Mouse (Mus musculus): ENCODE measurements around the gene Armc8. TPM values are rescaled to one million over a fixed set of nuclear protein-coding genes. Genes with fewer than 3 reads are reported as not detected.

The Armc8 gene
- total and polyA plus RNA-seq, 2 experiments from 2014 or later = 18.5 to 22.5 TPM

GRCm38 (mm10) chr9:99437781-99438565, 130.7 kb downstream of the Armc8 start:
- no peaks in the 10 kb centered on the region for H3K9me3 ChIP-seq (replicated peaks; ENCODE audit: control insufficient read depth, low read length)
- peaks cover 11% of the 10 kb centered on the region; the same call in 1 of the 2 replicates for H3K27me3 ChIP-seq (ENCODE audit: control insufficient read depth, insufficient read depth, low read length)
- WGBS = 74% methylated on average over 12 of the region's 12 CpGs
- ATAC-seq (ENCODE audit: insufficient read depth, low read depth) = no peak
- no peak overlapping the region for H3K4me3 ChIP-seq (ENCODE audit: low read depth, low read length)
- no peak overlapping the region for H3K9ac ChIP-seq (replicated peaks; ENCODE audit: low read depth, low read length)
- TF ChIP-seq CTCF (IDR thresholded peaks at IDR 0.05; ENCODE audit: low read depth) = no peak
- no peak for TF ChIP-seq EP300 (IDR thresholded peaks at IDR 0.05; ENCODE audit: low read depth)
- H3K27ac ChIP-seq (ENCODE audit: low read depth) = no peak overlapping the region
- H3K36me3 ChIP-seq (replicated peaks; ENCODE audit: control insufficient read depth, insufficient read depth, low read length) = no peaks in the 10 kb centered on the region
- no peak for DNase-seq (ENCODE audit: low spot score)
- peaks cover 5% of the 10 kb centered on the region; the same call in 1 of the 2 replicates for H3K4me1 ChIP-seq (ENCODE audit: control insufficient read depth, insufficient read depth)
- H3K4me2 ChIP-seq (ENCODE audit: low read depth, low read length) = peak overlapping the region; percentile 94; the same call in 1 of the 2 replicates

- TF ChIP-seq CTCF (IDR thresholded peaks at IDR 0.05; ENCODE audit: low read depth) = no peak
- TF ChIP-seq EP300 (IDR thresholded peaks at IDR 0.05; ENCODE audit: low read depth) = no peak
- DNase-seq (ENCODE audit: low spot score) = peak; percentile 15
- peak; percentile 5; the same call in 1 of the 2 replicates for ATAC-seq (ENCODE audit: insufficient read depth, low read depth)
- peak within 1 kb of the TSS; percentile 84 for H3K9ac ChIP-seq (replicated peaks; ENCODE audit: low read depth, low read length)
- H3K36me3 ChIP-seq (replicated peaks; ENCODE audit: control insufficient read depth, insufficient read depth, low read length) = no peaks in the 10 kb centered on the region
- H3K9me3 ChIP-seq (replicated peaks; ENCODE audit: control insufficient read depth, low read length) = no peaks in the 10 kb centered on the region
- H3K27me3 ChIP-seq (ENCODE audit: control insufficient read depth, insufficient read depth, low read length) = peaks cover 11% of the 10 kb centered on the region; the same call in 1 of the 2 replicates
- peaks cover 5% of the 10 kb centered on the region; the same call in 1 of the 2 replicates for H3K4me1 ChIP-seq (ENCODE audit: control insufficient read depth, insufficient read depth)
- H3K4me2 ChIP-seq (ENCODE audit: low read depth, low read length) = peak within 1 kb of the TSS; percentile 94
- peak within 1 kb of the TSS; percentile 86 for H3K27ac ChIP-seq (ENCODE audit: low read depth)
- WGBS = 16% methylated on average over 27 of the region's 27 CpGs
- H3K4me3 ChIP-seq (ENCODE audit: low read depth, low read length) = peak within 1 kb of the TSS; percentile 71
These were observed 131.5 kb downstream of the Armc8 start, which contains the start of gene Mras for GRCm38 (mm10) chr9:99437031-99437764. Mras (minus strand) TSS chr9:99437381.

GRCm38 (mm10) chr9:99436182-99437030, 132.3 kb downstream of the Armc8 start:
- H3K27me3 ChIP-seq (ENCODE audit: control insufficient read depth, insufficient read depth, low read length) = peaks cover 11% of the 10 kb centered on the region; the same call in 1 of the 2 replicates
- H3K4me1 ChIP-seq (ENCODE audit: control insufficient read depth, insufficient read depth) = peaks cover 5% of the 10 kb centered on the region; the same call in 1 of the 2 replicates
- ATAC-seq (ENCODE audit: insufficient read depth, low read depth) (peak; percentile 84), DNase-seq (ENCODE audit: low spot score) (peak; percentile 58)
- TF ChIP-seq CTCF (IDR thresholded peaks at IDR 0.05; ENCODE audit: low read depth) = no peak
- no peak for TF ChIP-seq EP300 (IDR thresholded peaks at IDR 0.05; ENCODE audit: low read depth)
- H3K27ac ChIP-seq (ENCODE audit: low read depth) = peak overlapping the region; percentile 86
- H3K4me3 ChIP-seq (ENCODE audit: low read depth, low read length) = peak overlapping the region; percentile 71
- no peaks in the 10 kb centered on the region for H3K9me3 ChIP-seq (replicated peaks; ENCODE audit: control insufficient read depth, low read length)
- H3K4me2 ChIP-seq (ENCODE audit: low read depth, low read length) = peak overlapping the region; percentile 94
- no peaks in the 10 kb centered on the region for H3K36me3 ChIP-seq (replicated peaks; ENCODE audit: control insufficient read depth, insufficient read depth, low read length)
- 1% methylated on average over 75 of the region's 86 CpGs for WGBS
- peak overlapping the region; percentile 84 for H3K9ac ChIP-seq (replicated peaks; ENCODE audit: low read depth, low read length)

GRCm38 (mm10) chr9:99435619-99436181, 133.0 kb downstream of the Armc8 start:
- 26% methylated on average over 16 of the region's 16 CpGs for WGBS
- Histone ChIP-seq H3K9me3 (replicated peaks; ENCODE audit: control insufficient read depth, low read length) (no peaks in the 10 kb centered on the region), H3K27me3 (ENCODE audit: control insufficient read depth, insufficient read depth, low read length) (peaks cover 11% of the 10 kb centered on the region; the same call in 1 of the 2 replicates), H3K4me3 (ENCODE audit: low read depth, low read length) (peak overlapping the region; percentile 71), H3K36me3 (replicated peaks; ENCODE audit: control insufficient read depth, insufficient read depth, low read length) (no peaks in the 10 kb centered on the region), H3K4me2 (ENCODE audit: low read depth, low read length) (peak overlapping the region; percentile 94), H3K27ac (ENCODE audit: low read depth) (peak overlapping the region; percentile 86), H3K9ac (replicated peaks; ENCODE audit: low read depth, low read length) (peak overlapping the region; percentile 84), H3K4me1 (ENCODE audit: control insufficient read depth, insufficient read depth) (peaks cover 5% of the 10 kb centered on the region; the same call in 1 of the 2 replicates)
- DNase-seq (ENCODE audit: low spot score) = peak; percentile 34
- ATAC-seq (ENCODE audit: insufficient read depth, low read depth) = peak; percentile 13
- TF ChIP-seq EP300 (IDR thresholded peaks at IDR 0.05; ENCODE audit: low read depth) (no peak), CTCF (IDR thresholded peaks at IDR 0.05; ENCODE audit: low read depth) (no peak)

Measured in heart, postnatal 0 days (tissue).